Mouse (Mus musculus): ENCODE data around the gene Olfr659. TPM values are rescaled to one million over a fixed set of nuclear protein-coding genes. Genes with fewer than 3 reads are reported as not detected.

Olfr659 gene
- not detected in 2 replicates for total RNA-seq (2012; rRNA removed)
- not detected for polyA plus RNA-seq (2012; ENCODE audit: insufficient read depth in 1 of 2, insufficient read length in 2 of 2, low read depth in 1 of 2, low replicate concordance in 2 of 2, missing spikeins in 1 of 2)

- H3K27ac ChIP-seq (ENCODE audit: control insufficient read depth, low read depth, low read length) = no peak within 1 kb of the TSS
- TF ChIP-seq SIN3A (IDR thresholded peaks at IDR 0.05; ENCODE audit: low read length) (no peak), ZC3H11A (IDR thresholded peaks at IDR 0.05; ENCODE audit: low read depth, low read length) (no peak), SMC3 (IDR thresholded peaks at IDR 0.05; ENCODE audit: low read depth, low read length) (no peak), KAT2A (conservative IDR thresholded peaks at IDR 0.05; ENCODE audit: low read depth, low read length) (no peak), BHLHE40 (IDR thresholded peaks at IDR 0.05; ENCODE audit: borderline replicate concordance, low read depth, low read length) (no peak), TBP (IDR thresholded peaks at IDR 0.05; ENCODE audit: low read depth, low read length) (no peak), POLR2A (IDR thresholded peaks at IDR 0.05; ENCODE audit: control insufficient read depth in 1 of 2, insufficient read depth in 1 of 2, low read depth in 1 of 2, low read length in 2 of 2, poor library complexity in 1 of 2) (no peak), CHD1 (IDR thresholded peaks at IDR 0.05; ENCODE audit: low read depth, low read length) (no peak)
- H3K9ac ChIP-seq (ENCODE audit: control insufficient read depth, low read depth, low read length, poor library complexity, severe bottlenecking) = no peak within 1 kb of the TSS
- no peaks in the 10 kb centered on the region for H3K9me3 ChIP-seq (replicated peaks; ENCODE audit: insufficient read depth, low read length)
- no peak within 1 kb of the TSS for H3K4me3 ChIP-seq (ENCODE audit: control insufficient read depth in 1 of 2, insufficient read depth in 1 of 2, low read depth in 2 of 2, low read length in 2 of 2)
- no peaks in the 10 kb centered on the region for H3K27me3 ChIP-seq (ENCODE audit: control insufficient read depth in 1 of 2, insufficient read depth in 2 of 2, low read length in 2 of 2)
- DNase-seq (ENCODE audit: low read depth, low spot score) = no peak
- no peaks in the 10 kb centered on the region for H3K4me1 ChIP-seq (ENCODE audit: control insufficient read depth in 1 of 2, insufficient read depth in 2 of 2, low read length in 2 of 2)
- no peaks in the 10 kb centered on the region for H3K79me2 ChIP-seq (ENCODE audit: control insufficient read depth, insufficient read depth, low read length, poor library complexity)
- H3K36me3 ChIP-seq (ENCODE audit: control insufficient read depth in 1 of 2, insufficient read depth in 2 of 2, low read length in 2 of 2) = no peaks in the 10 kb centered on the region
These were observed at the start of gene Olfr659 for GRCm38 (mm10) chr7:104666453-104666852. Gene Olfr659 (plus strand): TSS chr7:104666753.

DNA sequence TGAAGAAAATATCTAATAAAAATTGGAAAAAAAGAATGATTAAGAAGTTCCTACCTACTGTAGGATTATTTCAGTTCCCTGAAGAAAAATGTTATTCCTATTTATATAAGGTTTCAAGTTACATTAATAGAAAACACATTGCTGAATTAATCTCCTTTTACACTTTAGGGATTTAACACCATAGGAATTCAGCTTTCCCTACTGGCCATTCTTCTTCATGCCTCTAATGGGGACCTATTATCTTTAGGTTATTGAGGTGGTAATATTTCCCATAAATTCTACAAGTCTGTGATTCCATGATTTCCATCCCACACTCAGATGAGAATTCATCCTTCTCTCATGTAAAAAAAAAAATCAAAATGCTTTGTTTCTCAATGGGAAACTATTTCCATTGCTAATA is 42.1 kb upstream of the Olfr659 start, which contains the start of gene Olfr657:
Olfr657 (plus strand) TSS at position 301 of the 400 bp plus-strand sequence.
- no peak within 1 kb of the TSS for H3K27ac ChIP-seq (ENCODE audit: control insufficient read depth, low read depth, low read length)
- H3K79me2 ChIP-seq (ENCODE audit: control insufficient read depth, insufficient read depth, low read length, poor library complexity) = no peaks in the 10 kb centered on the region
- H3K9me3 ChIP-seq (replicated peaks; ENCODE audit: insufficient read depth, low read length) = no peaks in the 10 kb centered on the region
- DNase-seq (ENCODE audit: low read depth, low spot score) = no peak
- no peak within 1 kb of the TSS for H3K4me3 ChIP-seq (ENCODE audit: control insufficient read depth in 1 of 2, insufficient read depth in 1 of 2, low read depth in 2 of 2, low read length in 2 of 2)
- H3K9ac ChIP-seq (ENCODE audit: control insufficient read depth, low read depth, low read length, poor library complexity, severe bottlenecking) = no peak within 1 kb of the TSS
- H3K4me1 ChIP-seq (ENCODE audit: control insufficient read depth in 1 of 2, insufficient read depth in 2 of 2, low read length in 2 of 2) = no peaks in the 10 kb centered on the region
- TF ChIP-seq NRF1 (IDR thresholded peaks at IDR 0.05; ENCODE audit: insufficient read depth, low read depth, low read length, poor library complexity, severe bottlenecking) = no peak
- TF ChIP-seq JUND (IDR thresholded peaks at IDR 0.05; ENCODE audit: low read depth, low read length) = no peak
- no peak for TF ChIP-seq ETS1 (IDR thresholded peaks at IDR 0.05; ENCODE audit: low read depth, low read length)
- no peak for TF ChIP-seq MYC (IDR thresholded peaks at IDR 0.05; ENCODE audit: low read depth, low read length)
- no peak for TF ChIP-seq MYB (IDR thresholded peaks at IDR 0.05; ENCODE audit: low read depth, low read length)
- no peak for TF ChIP-seq SMC3 (IDR thresholded peaks at IDR 0.05; ENCODE audit: low read depth, low read length)
- no peak for TF ChIP-seq ZNF384 (IDR thresholded peaks at IDR 0.05; ENCODE audit: low read depth, low read length)
- H3K27me3 ChIP-seq (ENCODE audit: control insufficient read depth in 1 of 2, insufficient read depth in 2 of 2, low read length in 2 of 2) = no peaks in the 10 kb centered on the region
- H3K36me3 ChIP-seq (ENCODE audit: control insufficient read depth in 1 of 2, insufficient read depth in 2 of 2, low read length in 2 of 2) = no peaks in the 10 kb centered on the region

DNA sequence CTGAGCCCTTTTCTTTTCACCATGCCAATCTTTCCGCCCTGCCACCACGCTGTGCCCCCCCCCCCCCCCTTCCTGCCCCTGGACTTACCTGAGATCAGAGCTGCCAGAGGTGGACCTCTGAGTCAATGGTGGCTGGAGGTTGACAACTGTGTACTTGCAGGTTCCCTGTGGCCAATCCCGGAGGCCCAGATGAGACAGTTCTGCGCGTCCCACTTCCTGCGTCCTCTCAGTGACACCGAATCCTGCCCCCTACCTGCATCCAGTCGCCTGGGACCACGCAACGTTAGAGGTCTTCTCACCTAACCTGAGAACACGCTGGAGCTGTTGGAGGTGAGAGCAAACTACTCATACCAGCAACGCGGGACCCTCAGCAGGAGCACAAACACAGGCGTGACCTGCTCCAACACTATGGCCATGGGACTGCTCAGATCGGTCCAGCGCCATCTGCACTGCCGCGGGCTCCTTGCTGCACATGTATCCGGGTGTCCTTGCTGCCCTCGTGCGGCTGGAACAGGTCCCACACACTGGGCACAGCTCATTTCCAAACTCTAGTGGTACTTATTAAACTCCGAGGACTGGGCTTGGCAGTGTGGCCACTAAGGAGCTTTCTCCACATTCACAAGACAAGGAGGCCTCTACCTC is 19.6 kb upstream of the Olfr659 start, which contains the start of gene Olfr658:
Olfr658 (minus strand) TSS at position 465 of the 642 bp plus-strand sequence.
- H3K79me2 ChIP-seq (ENCODE audit: control insufficient read depth, insufficient read depth, low read length, poor library complexity) = no peaks in the 10 kb centered on the region
- DNase-seq (ENCODE audit: low read depth, low spot score) = no peak
- H3K4me3 ChIP-seq (ENCODE audit: control insufficient read depth in 1 of 2, insufficient read depth in 1 of 2, low read depth in 2 of 2, low read length in 2 of 2) = no peak within 1 kb of the TSS
- no peaks in the 10 kb centered on the region for H3K4me1 ChIP-seq (ENCODE audit: control insufficient read depth in 1 of 2, insufficient read depth in 2 of 2, low read length in 2 of 2)
- H3K9me3 ChIP-seq (replicated peaks; ENCODE audit: insufficient read depth, low read length) = no peaks in the 10 kb centered on the region
- H3K36me3 ChIP-seq (ENCODE audit: control insufficient read depth in 1 of 2, insufficient read depth in 2 of 2, low read length in 2 of 2) = no peaks in the 10 kb centered on the region
- TF ChIP-seq RAD21 (IDR thresholded peaks at IDR 0.05; ENCODE audit: low read depth, low read length) = no peak
- no peak for TF ChIP-seq TAL1 (IDR thresholded peaks at IDR 0.05; ENCODE audit: low read length)
- H3K27me3 ChIP-seq (ENCODE audit: control insufficient read depth in 1 of 2, insufficient read depth in 2 of 2, low read length in 2 of 2) = no peaks in the 10 kb centered on the region
- no peak within 1 kb of the TSS for H3K9ac ChIP-seq (ENCODE audit: control insufficient read depth, low read depth, low read length, poor library complexity, severe bottlenecking)
- no peak within 1 kb of the TSS for H3K27ac ChIP-seq (ENCODE audit: control insufficient read depth, low read depth, low read length)

Data from MEL (cell line).